Mouse (Mus musculus) liver, embryonic 16.5 days (tissue): ENCODE measurements around the gene Tmem218. TPM values are rescaled to one million over a fixed set of nuclear protein-coding genes. Genes with fewer than 3 reads are reported as not detected.

ENCODE experiments used
- ATAC-seq: fragments of 200-750 bp; cut with Nextera tagmentation; 2 replicates; pipeline ENCODE4 v1.8.0; 2017; ENCODE audit warnings: low read depth, mild to moderate bottlenecking, moderate number of reproducible peaks, moderate library complexity
- H3K27ac ChIP-seq: fragments of 300-500 bp; sonication (generic); 2 replicates; pipeline ENCODE4 v1.5.1; 2014; ENCODE audit warnings: mild to moderate bottlenecking, low read length
- H3K27me3 ChIP-seq: fragments of 300-500 bp; sonication (generic); 2 replicates; pipeline ENCODE4 v1.6.1; 2014; ENCODE audit warnings: low read depth, low read length, mixed read lengths; ENCODE audit not compliant: control insufficient read depth, insufficient read depth
- H3K36me3 ChIP-seq: fragments of 300-500 bp; sonication (generic); 2 replicates; pipeline ENCODE4 v1.6.1; 2014; ENCODE audit warnings: mild to moderate bottlenecking; ENCODE audit not compliant: control insufficient read depth, insufficient read depth
- H3K4me1 ChIP-seq: fragments of 300-500 bp; sonication (generic); 2 replicates; pipeline ENCODE4 v1.6.1; 2014; ENCODE audit warnings: low read depth, low read length, mixed read lengths; ENCODE audit not compliant: control insufficient read depth
- H3K4me2 ChIP-seq: fragments of 300-500 bp; sonication (generic); 2 replicates; pipeline ENCODE4 v1.6.1; 2014; ENCODE audit warnings: low read depth, low read length, mixed read lengths
- H3K4me3 ChIP-seq: fragments of 300-500 bp; sonication (generic); 2 replicates; pipeline ENCODE4 v1.5.1; 2014; ENCODE audit warnings: low read depth, mild to moderate bottlenecking, low read length
- H3K9ac ChIP-seq: fragments of 300-500 bp; sonication (generic); 2 replicates; pipeline ENCODE4 v1.6.1; 2014; ENCODE audit warnings: low read depth, low read length
- H3K9me3 ChIP-seq: fragments of 300-500 bp; sonication (generic); replicated peaks from 2 replicates; pipeline ENCODE4 v1.6.1; 2016; ENCODE audit warnings: low read length; ENCODE audit not compliant: control insufficient read depth
- WGBS: fragments of 180-500 bp; shearing (Covaris S2); extraction: QIAGEN DNeasy Blood & Tissue Kit; methylation state at CpG from one replicate; pipeline ENCODE4 v1.1.7; 2014; ENCODE audit not compliant: insufficient replicate concordance; 5-methylcytosine and 5-hydroxymethylcytosine counted together
- polyA plus RNA-seq: library from polyadenylated mRNA; unstranded; fragments of >200 nt; fragmentation: Nextera tagmentation; extraction: Ambion mirVana; gene quantifications from 2 replicates; pipeline ENCODE4 v1.2.1, GENCODE M21; 2015

The Tmem218 gene
- polyA plus RNA-seq = 3.4 and 3.5 TPM in 2 replicates

DNA sequence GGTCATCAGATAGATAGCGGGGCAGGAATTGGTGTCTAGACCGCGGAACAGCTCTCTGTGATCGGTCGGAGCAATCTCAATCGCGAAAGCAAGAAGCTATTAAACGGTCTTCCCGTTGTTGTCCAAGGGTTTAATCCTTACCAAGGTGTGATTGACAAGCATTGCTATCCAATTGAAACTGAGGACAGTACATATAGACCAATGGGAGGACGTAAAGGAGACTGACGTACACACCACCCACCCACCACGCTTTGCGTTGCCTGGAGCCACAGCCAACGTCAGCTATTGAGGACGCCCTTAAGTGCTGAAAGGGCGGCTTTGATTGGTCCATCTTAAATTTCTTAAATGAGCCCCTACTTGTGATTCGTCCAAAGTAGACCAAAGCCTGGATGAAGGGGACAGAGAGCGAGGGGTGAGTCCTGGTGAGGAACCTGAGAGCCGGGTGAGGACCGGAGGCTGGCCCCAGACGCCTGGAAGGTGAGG, at the start of gene Tmem218:
TSS of gene Tmem218 (plus strand) at position 295 of the 483 bp plus-strand sequence.
- Histone ChIP-seq H3K4me1 (peaks cover 9% of the 10 kb centered on the region), H3K9me3 (no peaks in the 10 kb centered on the region), H3K36me3 (no peaks in the 10 kb centered on the region), H3K27ac (peak within 1 kb of the TSS; percentile 68; the same call in 1 of the 2 replicates), H3K4me2 (peak within 1 kb of the TSS; percentile 77), H3K27me3 (no peaks in the 10 kb centered on the region), H3K9ac (peak within 1 kb of the TSS; percentile 73), H3K4me3 (peak within 1 kb of the TSS; percentile 68)
- WGBS = under 1% methylated on average over 21 of the region's 21 CpGs
- peak; percentile 100 for ATAC-seq

DNA sequence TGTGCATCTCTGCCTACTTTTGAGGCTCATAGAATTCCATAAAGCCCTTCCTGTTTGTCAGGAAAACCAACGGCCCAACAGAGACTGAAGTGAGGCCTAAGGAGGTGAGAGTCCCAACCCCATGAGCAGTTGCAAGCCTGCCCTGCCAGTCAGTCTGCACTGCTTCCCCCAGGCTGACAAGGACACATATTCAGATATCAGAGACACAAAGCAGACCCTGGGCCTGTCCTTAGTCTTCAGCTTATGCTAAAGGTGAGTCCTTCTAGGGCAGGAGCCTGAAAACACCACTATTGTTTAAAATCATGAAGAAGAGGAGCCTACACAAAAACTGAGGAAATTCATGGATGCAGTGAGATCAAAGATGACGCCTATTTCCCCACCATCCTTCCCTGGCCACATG, 47.3 kb upstream of the Tmem218 start:
- no peak overlapping the region for H3K4me2 ChIP-seq
- ATAC-seq = no peak
- WGBS = 41% methylated on average over 2 of the region's 2 CpGs
- H3K9me3 ChIP-seq = no peaks in the 10 kb centered on the region
- no peaks in the 10 kb centered on the region for H3K27me3 ChIP-seq
- H3K27ac ChIP-seq = no peak overlapping the region
- no peaks in the 10 kb centered on the region for H3K36me3 ChIP-seq
- no peak overlapping the region for H3K9ac ChIP-seq
- H3K4me1 ChIP-seq = no peaks in the 10 kb centered on the region
- H3K4me3 ChIP-seq = no peak overlapping the region

DNA sequence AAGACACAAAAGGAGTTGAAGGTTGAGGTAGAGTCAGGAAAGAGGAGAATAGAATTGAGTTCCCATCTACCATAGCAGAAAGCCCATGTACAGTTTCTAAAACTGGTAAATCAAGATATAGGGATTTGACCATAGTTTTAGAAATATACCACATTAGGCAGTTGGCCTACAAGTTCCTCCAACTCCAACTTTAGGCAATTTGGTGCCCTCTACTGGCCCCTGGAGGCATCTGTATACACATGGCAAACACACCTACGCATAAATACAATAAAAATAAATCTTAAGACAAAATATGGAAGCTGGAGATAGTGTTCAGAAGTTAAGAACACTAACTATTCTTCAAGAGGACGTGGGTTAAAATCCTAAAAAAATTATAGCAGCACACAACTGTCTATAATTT, 41.1 kb upstream of the Tmem218 start:
- Histone ChIP-seq H3K4me2 (no peak overlapping the region), H3K9me3 (no peaks in the 10 kb centered on the region), H3K27ac (no peak overlapping the region), H3K4me1 (no peaks in the 10 kb centered on the region), H3K36me3 (no peaks in the 10 kb centered on the region), H3K27me3 (no peaks in the 10 kb centered on the region), H3K9ac (no peak overlapping the region), H3K4me3 (no peak overlapping the region)
- WGBS = 44% methylated on average over 2 of the region's 2 CpGs
- ATAC-seq = no peak

GRCm38 (mm10) chr9:37173376-37173775, 34.6 kb upstream of the Tmem218 start:
- H3K9ac ChIP-seq = no peak overlapping the region
- no peak for ATAC-seq
- H3K4me2 ChIP-seq = no peak overlapping the region
- no peaks in the 10 kb centered on the region for H3K36me3 ChIP-seq
- WGBS = 53% methylated on average over 5 of the region's 5 CpGs
- H3K27ac ChIP-seq = no peak overlapping the region
- H3K27me3 ChIP-seq = no peaks in the 10 kb centered on the region
- no peak overlapping the region for H3K4me3 ChIP-seq
- no peaks in the 10 kb centered on the region for H3K9me3 ChIP-seq
- H3K4me1 ChIP-seq = no peaks in the 10 kb centered on the region

DNA sequence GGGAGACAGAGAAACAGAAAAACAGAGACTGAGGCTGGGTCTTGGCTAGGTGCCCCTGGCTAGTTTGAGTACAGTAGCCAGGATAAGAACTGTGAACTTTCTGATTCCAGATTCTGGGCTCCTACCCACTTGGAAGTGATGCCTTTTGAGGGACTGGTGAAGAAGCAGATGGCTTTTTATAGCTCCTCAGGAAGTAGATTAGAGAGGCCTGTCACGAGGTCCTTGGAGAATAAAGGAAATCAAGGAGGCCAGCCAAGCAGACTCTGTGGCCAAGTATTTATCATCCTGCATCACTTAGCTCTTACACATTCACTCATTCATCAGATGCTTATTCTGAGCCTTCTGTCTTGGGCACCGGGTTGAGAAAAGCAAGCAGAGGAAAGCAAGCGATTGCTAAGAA, 32.0 kb upstream of the Tmem218 start:
- no peak overlapping the region for H3K27ac ChIP-seq
- whole genome bisulfite sequencing = 39% methylated on average over 3 of the region's 3 CpGs
- H3K36me3 ChIP-seq = no peaks in the 10 kb centered on the region
- no peak for ATAC-seq
- H3K4me1 ChIP-seq = no peaks in the 10 kb centered on the region
- no peaks in the 10 kb centered on the region for H3K27me3 ChIP-seq
- H3K9me3 ChIP-seq = no peaks in the 10 kb centered on the region
- H3K9ac ChIP-seq = no peak overlapping the region
- H3K4me2 ChIP-seq = no peak overlapping the region
- no peak overlapping the region for H3K4me3 ChIP-seq

- Histone ChIP-seq H3K4me3 (no peak overlapping the region), H3K27ac (no peak overlapping the region), H3K4me2 (no peak overlapping the region), H3K36me3 (no peaks in the 10 kb centered on the region), H3K4me1 (no peaks in the 10 kb centered on the region), H3K9ac (no peak overlapping the region), H3K27me3 (no peaks in the 10 kb centered on the region), H3K9me3 (no peaks in the 10 kb centered on the region)
- WGBS = 1% methylated on average over 5 of the region's 5 CpGs
- no peak for ATAC-seq
These were observed 30.9 kb upstream of the Tmem218 start for GRCm38 (mm10) chr9:37177107-37177506.

- H3K36me3 ChIP-seq = no peaks in the 10 kb centered on the region
- H3K27me3 ChIP-seq = no peaks in the 10 kb centered on the region
- no peak overlapping the region for H3K4me2 ChIP-seq
- no peak overlapping the region for H3K4me3 ChIP-seq
- no peaks in the 10 kb centered on the region for H3K4me1 ChIP-seq
- no peak for ATAC-seq
- no peaks in the 10 kb centered on the region for H3K9me3 ChIP-seq
- H3K9ac ChIP-seq = no peak overlapping the region
- WGBS = 53% methylated on average over 8 of the region's 8 CpGs
- H3K27ac ChIP-seq = no peak overlapping the region
These were observed 30.5 kb upstream of the Tmem218 start for GRCm38 (mm10) chr9:37177551-37177950.

DNA sequence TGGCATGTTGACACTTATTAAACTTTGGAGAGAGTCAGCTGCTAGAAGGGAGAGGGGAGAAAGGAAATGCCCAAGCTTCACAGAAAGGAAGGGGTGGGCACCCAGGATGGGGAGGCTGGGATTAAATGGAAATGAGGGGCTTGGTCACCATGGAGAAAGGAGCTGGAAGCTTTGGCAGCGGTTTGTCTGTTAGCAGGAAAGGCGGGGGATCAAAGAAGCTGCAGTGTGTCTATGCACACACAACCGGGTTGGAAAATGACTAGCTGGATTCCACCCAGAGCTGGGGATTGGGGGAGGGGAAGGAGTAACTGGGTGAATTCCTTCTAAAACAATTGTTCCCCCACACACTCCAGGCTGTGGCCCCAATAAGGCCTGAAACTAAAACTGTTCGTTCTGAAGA, 29.1 kb upstream of the Tmem218 start:
- no peak overlapping the region for H3K4me3 ChIP-seq
- H3K4me1 ChIP-seq = no peaks in the 10 kb centered on the region

DNA sequence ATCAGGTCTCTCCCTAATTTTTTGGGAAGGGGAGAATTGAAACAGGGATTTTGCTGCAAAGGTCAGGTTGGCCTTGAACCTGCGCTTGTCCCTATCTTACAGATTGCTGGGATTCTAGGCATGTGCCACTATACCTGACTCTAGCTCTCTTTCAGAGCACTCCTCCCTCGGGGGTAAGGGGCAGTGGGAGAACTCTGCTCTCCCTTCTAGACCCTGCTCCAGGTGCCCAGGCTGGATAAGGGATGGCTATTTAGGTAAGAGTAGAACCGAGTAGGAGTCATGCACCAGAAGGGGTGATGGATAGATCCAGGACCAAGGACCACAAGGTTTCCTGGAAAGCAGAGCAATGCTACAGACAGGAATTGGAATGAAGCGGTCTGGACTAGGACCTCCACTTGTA, 28.4 kb upstream of the Tmem218 start:
- H3K4me3 ChIP-seq = no peak overlapping the region
- H3K9me3 ChIP-seq = no peaks in the 10 kb centered on the region
- WGBS = 63% methylated on average over 4 of the region's 4 CpGs
- H3K4me2 ChIP-seq = no peak overlapping the region
- ATAC-seq = no peak
- no peak overlapping the region for H3K27ac ChIP-seq
- H3K4me1 ChIP-seq = no peaks in the 10 kb centered on the region
- no peaks in the 10 kb centered on the region for H3K36me3 ChIP-seq
- no peaks in the 10 kb centered on the region for H3K27me3 ChIP-seq
- no peak overlapping the region for H3K9ac ChIP-seq

More for the DNA sequence above, 29.1 kb upstream of the Tmem218 start:
- no peak overlapping the region for H3K9ac ChIP-seq
- no peak for ATAC-seq
- no peaks in the 10 kb centered on the region for H3K9me3 ChIP-seq
- H3K27ac ChIP-seq = no peak overlapping the region
- 37% methylated on average over 4 of the region's 4 CpGs for WGBS
- H3K4me2 ChIP-seq = no peak overlapping the region
- H3K27me3 ChIP-seq = no peaks in the 10 kb centered on the region
- no peaks in the 10 kb centered on the region for H3K36me3 ChIP-seq
